Mouse (Mus musculus) hindbrain, embryonic 14.5 days (tissue): ENCODE data around the gene Grid1. TPM values are rescaled to one million over a fixed set of nuclear protein-coding genes. Genes with fewer than 3 reads are reported as not detected.

Source experiments
- ATAC-seq: fragments of 200-750 bp; cut with Nextera tagmentation; 2 replicates; pipeline ENCODE4 v1.8.0; 2017; ENCODE audit warnings: moderate number of reproducible peaks, mild to moderate bottlenecking, moderate TSS enrichment, moderate library complexity; ENCODE audit not compliant: low FRiP score
- DNase-seq: peaks from one replicate; pipeline ENCODE4 v3.0.0-alpha.2; 2015; ENCODE audit warnings: low spot score
- H3K27ac ChIP-seq: fragments of 300-500 bp; sonication (generic); 2 replicates; pipeline ENCODE4 v1.5.1; 2014; ENCODE audit warnings: mild to moderate bottlenecking, moderate library complexity
- H3K27me3 ChIP-seq: fragments of 300-500 bp; sonication (generic); 2 replicates; pipeline ENCODE4 v1.6.1; 2014; ENCODE audit warnings: mild to moderate bottlenecking, low read length, mixed read lengths; ENCODE audit not compliant: control insufficient read depth, insufficient read depth
- H3K36me3 ChIP-seq: fragments of 300-500 bp; sonication (generic); replicated peaks from 2 replicates; pipeline ENCODE4 v1.6.1; 2014; ENCODE audit not compliant: control insufficient read depth, insufficient read depth
- H3K4me1 ChIP-seq: fragments of 300-500 bp; sonication (generic); replicated peaks from 2 replicates; pipeline ENCODE4 v1.6.1; 2014; ENCODE audit warnings: antibody characterized with exemption, low read length, mixed read lengths; ENCODE audit not compliant: control insufficient read depth, insufficient read depth
- H3K4me2 ChIP-seq: fragments of 300-500 bp; sonication (generic); replicated peaks from 2 replicates; pipeline ENCODE4 v1.6.1; 2014; ENCODE audit warnings: mild to moderate bottlenecking, moderate library complexity
- H3K4me3 ChIP-seq: fragments of 300-500 bp; sonication (generic); replicated peaks from 2 replicates; pipeline ENCODE4 v1.5.1; 2014; ENCODE audit warnings: mild to moderate bottlenecking, low read length
- H3K9ac ChIP-seq: fragments of 300-500 bp; sonication (generic); 2 replicates; pipeline ENCODE4 v1.6.1; 2014
- H3K9me3 ChIP-seq: fragments of 300-500 bp; sonication (generic); 2 replicates; pipeline ENCODE4 v1.6.1; 2016; ENCODE audit warnings: low read length; ENCODE audit not compliant: control insufficient read depth
- WGBS: fragments of 180-500 bp; shearing (Covaris S2); extraction: QIAGEN DNeasy Blood & Tissue Kit; methylation state at CpG from one replicate; pipeline ENCODE4 v1.1.7; 2014; 5-methylcytosine and 5-hydroxymethylcytosine counted together
- polyA plus RNA-seq: library from polyadenylated mRNA; unstranded; fragments of >200 nt; fragmentation: Nextera tagmentation; extraction: Ambion mirVana; gene quantifications from 2 replicates; pipeline ENCODE4 v1.2.1, GENCODE M21; 2014

The Grid1 gene
- polyA plus RNA-seq, 1 experiment from 2014 or later: 7.7 TPM

GRCm38 (mm10) chr14:35519402-35519801 is 699.5 kb downstream of the Grid1 start:
- no peak overlapping the region for H3K4me2 ChIP-seq
- H3K4me3 ChIP-seq: no peak overlapping the region
- H3K36me3 ChIP-seq: no peaks in the 10 kb centered on the region
- H3K9ac ChIP-seq: no peak overlapping the region
- H3K27me3 ChIP-seq: no peaks in the 10 kb centered on the region
- H3K27ac ChIP-seq: no peak overlapping the region
- no peak for DNase-seq
- no peak for ATAC-seq
- H3K9me3 ChIP-seq: no peaks in the 10 kb centered on the region
- no peaks in the 10 kb centered on the region for H3K4me1 ChIP-seq

GRCm38 (mm10) chr14:35538835-35539234 is 718.9 kb downstream of the Grid1 start:
- H3K27ac ChIP-seq: no peak overlapping the region
- no peaks in the 10 kb centered on the region for H3K4me1 ChIP-seq
- H3K36me3 ChIP-seq: no peaks in the 10 kb centered on the region
- no peak overlapping the region for H3K9ac ChIP-seq
- H3K9me3 ChIP-seq: no peaks in the 10 kb centered on the region
- H3K27me3 ChIP-seq: no peaks in the 10 kb centered on the region
- H3K4me3 ChIP-seq: no peak overlapping the region
- ATAC-seq: no peak
- WGBS: 80% methylated on average over 3 of the region's 3 CpGs
- DNase-seq: no peak
- H3K4me2 ChIP-seq: no peak overlapping the region

- ATAC-seq (peak; percentile 34; the same call in 1 of the 2 replicates), DNase-seq (no peak)
- Histone ChIP-seq H3K27me3 (no peaks in the 10 kb centered on the region), H3K4me3 (no peak overlapping the region), H3K9ac (no peak overlapping the region), H3K9me3 (no peaks in the 10 kb centered on the region), H3K4me2 (no peak overlapping the region), H3K27ac (no peak overlapping the region), H3K4me1 (no peaks in the 10 kb centered on the region), H3K36me3 (no peaks in the 10 kb centered on the region)
- 38% methylated on average over 4 of the region's 4 CpGs for WGBS
Measured at GRCm38 (mm10) chr14:35541254-35541991, 721.5 kb downstream of the Grid1 start.

GRCm38 (mm10) chr14:35541992-35542380 is 722.1 kb downstream of the Grid1 start:
- no peak overlapping the region for H3K27ac ChIP-seq
- H3K4me2 ChIP-seq: no peak overlapping the region
- no peaks in the 10 kb centered on the region for H3K27me3 ChIP-seq
- 73% methylated on average over 1 of the region's 1 CpGs for WGBS
- no peak overlapping the region for H3K9ac ChIP-seq
- H3K4me3 ChIP-seq: no peak overlapping the region
- H3K4me1 ChIP-seq: no peaks in the 10 kb centered on the region
- no peaks in the 10 kb centered on the region for H3K9me3 ChIP-seq
- DNase-seq (no peak), ATAC-seq (no peak)
- H3K36me3 ChIP-seq: no peaks in the 10 kb centered on the region

- Histone ChIP-seq H3K27me3 (no peaks in the 10 kb centered on the region), H3K4me1 (no peaks in the 10 kb centered on the region), H3K27ac (no peak overlapping the region), H3K9me3 (no peaks in the 10 kb centered on the region), H3K4me3 (no peak overlapping the region), H3K36me3 (no peaks in the 10 kb centered on the region), H3K9ac (no peak overlapping the region), H3K4me2 (no peak overlapping the region)
- ATAC-seq: no peak
- no peak for DNase-seq
- 83% methylated on average over 3 of the region's 3 CpGs for WGBS
Measured at GRCm38 (mm10) chr14:35554288-35554687, 734.4 kb downstream of the Grid1 start.

GRCm38 (mm10) chr14:35561244-35561893 is 741.5 kb downstream of the Grid1 start:
- no peaks in the 10 kb centered on the region for H3K4me1 ChIP-seq
- WGBS: 93% methylated on average over 3 of the region's 3 CpGs
- no peak for ATAC-seq

GRCm38 (mm10) chr14:35572991-35573502 is 753.1 kb downstream of the Grid1 start:
- no peak for DNase-seq
- no peak overlapping the region for H3K4me2 ChIP-seq
- no peak overlapping the region for H3K27ac ChIP-seq
- no peaks in the 10 kb centered on the region for H3K27me3 ChIP-seq
- no peak overlapping the region for H3K9ac ChIP-seq
- no peak overlapping the region for H3K4me3 ChIP-seq
- 71% methylated on average over 4 of the region's 4 CpGs for WGBS
- no peak for ATAC-seq
- H3K4me1 ChIP-seq: no peaks in the 10 kb centered on the region
- no peaks in the 10 kb centered on the region for H3K36me3 ChIP-seq
- no peaks in the 10 kb centered on the region for H3K9me3 ChIP-seq

More at GRCm38 (mm10) chr14:35561244-35561893, 741.5 kb downstream of the Grid1 start:
- Histone ChIP-seq H3K27ac (no peak overlapping the region), H3K27me3 (no peaks in the 10 kb centered on the region), H3K4me2 (no peak overlapping the region), H3K9ac (no peak overlapping the region), H3K9me3 (no peaks in the 10 kb centered on the region), H3K36me3 (no peaks in the 10 kb centered on the region), H3K4me3 (no peak overlapping the region)
- DNase-seq: no peak

GRCm38 (mm10) chr14:35574489-35574888 is 754.6 kb downstream of the Grid1 start:
- no peaks in the 10 kb centered on the region for H3K4me1 ChIP-seq

GRCm38 (mm10) chr14:35575285-35575684 is 755.4 kb downstream of the Grid1 start:
- Histone ChIP-seq H3K9me3 (no peaks in the 10 kb centered on the region), H3K4me1 (no peaks in the 10 kb centered on the region), H3K36me3 (no peaks in the 10 kb centered on the region), H3K27me3 (no peaks in the 10 kb centered on the region), H3K4me3 (no peak overlapping the region), H3K9ac (no peak overlapping the region), H3K27ac (no peak overlapping the region), H3K4me2 (no peak overlapping the region)
- WGBS: 56% methylated on average over 6 of the region's 6 CpGs
- no peak for ATAC-seq
- DNase-seq: no peak

More at GRCm38 (mm10) chr14:35574489-35574888, 754.6 kb downstream of the Grid1 start:
- no peak for ATAC-seq
- Histone ChIP-seq H3K27ac (no peak overlapping the region), H3K27me3 (no peaks in the 10 kb centered on the region), H3K9ac (no peak overlapping the region), H3K4me3 (no peak overlapping the region), H3K4me2 (no peak overlapping the region), H3K36me3 (no peaks in the 10 kb centered on the region), H3K9me3 (no peaks in the 10 kb centered on the region)
- 83% methylated on average over 2 of the region's 2 CpGs for WGBS
- DNase-seq: no peak
